Mouse (Mus musculus) heart, adult 2 months (tissue): ENCODE measurements at regions not wholly inside any gene's neighbourhood (a gene's known extent, or its start where the extent isn't known, plus 50 kb on each side); places are given as distances from the start of the nearest gene placed in this dataset.

ENCODE experiments used
- CTCF ChIP-seq: fragments of 200-600 bp; IDR thresholded peaks from 2 replicates; pipeline ENCODE4 v1.8.1; 2022; ENCODE audit warnings: antibody characterized with exemption, mild to moderate bottlenecking, moderate library complexity
- EP300 ChIP-seq: fragments of 200-500 bp; IDR thresholded peaks from 2 replicates; pipeline ENCODE4 v1.6.1; 2011; ENCODE audit warnings: low read depth, low read length, control low read depth; ENCODE audit not compliant: insufficient read depth
- POLR2A ChIP-seq: fragments of 200-500 bp; IDR thresholded peaks from 2 replicates; pipeline ENCODE4 v1.6.1; 2011; ENCODE audit warnings: mild to moderate bottlenecking, low read depth, low read length, control low read depth; ENCODE audit not compliant: insufficient read depth

GRCm38 (mm10) chr7:37230641-37231347 lies 532.9 kb downstream of the Tshz3 start:
- TF ChIP-seq POLR2A: no peak
- no peak for TF ChIP-seq CTCF
- no peak for TF ChIP-seq EP300
